Mouse (Mus musculus): ENCODE results near the gene Ftsj3.
A peak's percentile ranks its signal among the peaks of the same experiment; 100 is the strongest.

Ftsj3 gene

GRCm38 (mm10) chr11:106255685-106256451 is at the start of gene Ftsj3, which contains the start of gene Psmc5:
Ftsj3 (minus strand) TSS chr11:106256079.
Psmc5 (plus strand) TSS chr11:106256154.
- DNase-seq: peak; percentile 98 to 99

GRCm38 (mm10) chr11:106305348-106306064 is 49.6 kb upstream of the Ftsj3 start:
- no peak for DNase-seq

- peak; percentile 70 to 76 for DNase-seq
Measured at GRCm38 (mm10) chr11:106302634-106303033, 46.8 kb upstream of the Ftsj3 start.

- no peak for DNase-seq
Measured at GRCm38 (mm10) chr11:106301765-106302164, 45.9 kb upstream of the Ftsj3 start, which contains the start of gene Gh. Gh (minus strand) TSS chr11:106301865.

- peak; percentile 82 to 83 for DNase-seq
Measured at GRCm38 (mm10) chr11:106291861-106292260, 36.0 kb upstream of the Ftsj3 start.

- DNase-seq: no peak
Measured at GRCm38 (mm10) chr11:106290376-106290775, 34.5 kb upstream of the Ftsj3 start.

GRCm38 (mm10) chr11:106289369-106289768 is 33.5 kb upstream of the Ftsj3 start:
- peak; percentile 94 to 95 for DNase-seq

- peak; percentile 80 to 83 for DNase-seq
Measured at GRCm38 (mm10) chr11:106286987-106287386, 31.1 kb upstream of the Ftsj3 start.

- DNase-seq: peak in 1 of 2 experiments; percentile 35
Measured at GRCm38 (mm10) chr11:106286206-106286605, 30.3 kb upstream of the Ftsj3 start.

GRCm38 (mm10) chr11:106284126-106284525 is 28.2 kb upstream of the Ftsj3 start:
- DNase-seq: no peak

GRCm38 (mm10) chr11:106283371-106283770 is 27.5 kb upstream of the Ftsj3 start:
- peak in 1 of 2 experiments; percentile 42 for DNase-seq

- DNase-seq: no peak
Measured at GRCm38 (mm10) chr11:106282452-106282851, 26.6 kb upstream of the Ftsj3 start.

- peak; percentile 95 to 97 for DNase-seq
Measured at GRCm38 (mm10) chr11:106276454-106276853, 20.6 kb upstream of the Ftsj3 start, which contains the start of gene Tcam1. Tcam1 (plus strand) TSS chr11:106276672.

GRCm38 (mm10) chr11:106274971-106275411 is 19.1 kb upstream of the Ftsj3 start:
- no peak for DNase-seq

GRCm38 (mm10) chr11:106274374-106274773 is 18.5 kb upstream of the Ftsj3 start:
- no peak for DNase-seq

- DNase-seq: no peak
Measured at GRCm38 (mm10) chr11:106273811-106274210, 17.9 kb upstream of the Ftsj3 start.

GRCm38 (mm10) chr11:106273311-106273684 is 17.4 kb upstream of the Ftsj3 start:
- no peak for DNase-seq

GRCm38 (mm10) chr11:106272644-106273310 is 16.9 kb upstream of the Ftsj3 start, which contains the start of gene Smarcd2:
Smarcd2 (minus strand) TSS chr11:106272972.
- DNase-seq: peak; percentile 98 to 99

- peak; percentile 48 to 56 for DNase-seq
Measured at GRCm38 (mm10) chr11:106271794-106272643, 16.1 kb upstream of the Ftsj3 start.

- peak; percentile 37 to 55 for DNase-seq
Measured at GRCm38 (mm10) chr11:106271131-106271793, 15.4 kb upstream of the Ftsj3 start.

GRCm38 (mm10) chr11:106269060-106269431 is 13.2 kb upstream of the Ftsj3 start:
- DNase-seq: peak; percentile 56 to 61
